Mouse (Mus musculus) E14TG2a.4 (cell line): ENCODE measurements around the gene Rsph14.

Experiments used
- CTCF ChIP-seq: conservative IDR thresholded peaks from 2 replicates; pipeline ENCODE4 v1.5.1; 2014; ENCODE audit warnings: low read length
- NANOG ChIP-seq: IDR thresholded peaks from 2 replicates; pipeline ENCODE4 v1.6.1; 2014; ENCODE audit warnings: borderline replicate concordance, low read length, mixed read lengths
- POU5F1 ChIP-seq: IDR thresholded peaks from 2 replicates; pipeline ENCODE4 v1.6.1; 2014; ENCODE audit warnings: low read length, borderline replicate concordance

- TF ChIP-seq CTCF, result no peak
- TF ChIP-seq NANOG, result no peak
- no peak for TF ChIP-seq POU5F1
These were observed 54.3 kb downstream of the Rsph14 start for GRCm38 (mm10) chr10:74978056-74978455.
